Mouse (Mus musculus) cerebellum, postnatal 4 days (tissue): ENCODE measurements at regions not wholly inside any gene's neighbourhood (a gene's known extent, or its start where the extent isn't known, plus 50 kb on each side); places are given as distances from the start of the nearest gene placed in this dataset.

ENCODE experiments used
- DNase-seq, 2 experiments: peaks; one replicate each; pipeline ENCODE4 v3.0.0; 2022; ENCODE audit warnings: low spot score in 2 of 2, mixed read lengths in 1 of 2

DNA sequence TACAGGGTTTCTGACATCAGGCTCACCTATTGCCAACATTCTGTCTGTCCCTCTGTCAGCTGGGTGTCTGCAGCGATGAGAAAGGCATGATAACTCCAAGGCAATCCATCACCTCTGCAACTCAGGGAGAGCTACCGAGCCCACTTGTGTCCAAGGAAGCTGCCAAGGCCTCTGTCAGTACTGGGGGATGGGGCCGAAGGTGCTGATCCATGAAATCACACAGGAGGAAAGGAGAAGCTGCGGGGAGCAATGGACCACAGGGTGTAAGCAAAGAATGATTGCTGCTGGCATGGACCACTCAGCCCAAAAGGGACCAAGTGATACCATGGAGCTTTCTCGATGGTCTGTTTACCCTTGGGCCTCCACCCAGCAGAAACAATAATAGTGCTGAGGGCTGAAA is 67.5 kb upstream of the Mid1ip1 start:
- no peak for DNase-seq

DNA sequence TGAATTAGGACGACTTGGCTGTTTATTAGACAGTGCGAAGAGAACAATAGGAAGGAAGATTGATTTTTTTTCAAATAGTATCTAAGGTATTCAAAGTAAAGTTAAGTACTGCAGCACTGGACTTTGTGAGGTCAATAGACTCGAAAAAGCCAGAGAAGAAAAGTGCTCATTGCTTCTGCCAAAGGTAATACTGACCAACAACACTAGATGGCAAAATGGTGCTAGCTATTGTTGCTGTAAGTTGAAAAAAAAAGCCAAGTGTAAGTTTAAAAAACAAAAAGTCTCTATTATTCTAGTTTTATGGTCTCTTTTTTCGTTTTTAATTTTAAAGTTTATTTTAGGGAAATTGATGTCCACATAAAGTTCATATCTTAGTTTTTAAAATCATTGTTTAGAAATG is 63.9 kb upstream of the Mid1ip1 start:
- peak in 1 of 2 experiments; percentile 2 for DNase-seq
